10 mouse cellular contexts compared by ENCODE assay signal in genomic region chr2:167118046-167118445, GRCm38 (mm10). TPM values are rescaled to one million over a fixed set of nuclear protein-coding genes. Genes with fewer than 3 reads are reported as not detected.
DNase-seq lines count a peak whose midpoint lies in the region; ATAC-seq and TF ChIP-seq lines count a peak whose summit lies in the region.
"Had no signal": no experiment of that assay in that cellular context is flagged by ENCODE, and none has a peak within 500 bp of the region (broad histone marks: within the 10 kb centered on the region; RNA-seq: fewer than 3 reads in every experiment).

No protein-coding gene starts in this region.

- 0 out of 2 replicates have a peak overlapping the region, but pooled peaks have one; percentile 22 for H3K27ac ChIP-seq in heart, postnatal 0 days (ENCODE audit: low read depth)
- H3K27ac ChIP-seq in thymus, adult 2 months (ENCODE audit: control insufficient read depth, insufficient read depth, low read length): no peak overlapping the region
- H3K27ac ChIP-seq: forebrain, embryonic 12.5 days; limb, embryonic 13.5 days had no signal

- H3K4me2 ChIP-seq in heart, postnatal 0 days (ENCODE audit: low read depth, low read length): no peak overlapping the region
- H3K4me2 ChIP-seq: forebrain, embryonic 12.5 days; limb, embryonic 13.5 days had no signal

- peak; percentile 76 for ATAC-seq in heart, postnatal 0 days (ENCODE audit: insufficient read depth, low read depth)

- no peaks in the 10 kb centered on the region for H3K27me3 ChIP-seq in heart, postnatal 0 days (ENCODE audit: control insufficient read depth, insufficient read depth, low read length)
- H3K27me3 ChIP-seq in thymus, adult 2 months (ENCODE audit: control insufficient read depth, insufficient read depth, low read length): no peaks in the 10 kb centered on the region
- H3K27me3 ChIP-seq: forebrain, embryonic 12.5 days; limb, embryonic 13.5 days had no signal

- TF ChIP-seq CTCF in heart, postnatal 0 days (IDR thresholded peaks at IDR 0.05; ENCODE audit: low read depth): no peak
- TF ChIP-seq CTCF in thymus, adult 2 months (IDR thresholded peaks at IDR 0.05; ENCODE audit: borderline replicate concordance, control insufficient read depth, extremely low read depth, insufficient read depth, low read length, poor library complexity): no peak

- WGBS in heart, postnatal 0 days: 65% methylated on average over 10 of the region's 10 CpGs
- WGBS in thymus, adult 2 months: 87% methylated on average over 10 of the region's 10 CpGs

- DNase-seq in urinary bladder, adult 18-20 months (ENCODE audit: low spot score in 2 of 2): peak; percentile 54 to 77
- DNase-seq in urinary bladder, postnatal 10 days (ENCODE audit: low spot score): no peak
- DNase-seq in heart, postnatal 0 days (ENCODE audit: low spot score): no peak
- peak; percentile 34 to 66 for DNase-seq in kidney, postnatal 4 days
- DNase-seq in urinary bladder, postnatal 36 days (ENCODE audit: low spot score in 2 of 2): peak; percentile 72 to 81
- DNase-seq in thymus, adult 2 months: no peak
- no peak for DNase-seq in spleen, adult 18-20 months

- no peaks in the 10 kb centered on the region for H3K36me3 ChIP-seq in heart, postnatal 0 days (replicated peaks; ENCODE audit: control insufficient read depth, insufficient read depth, low read length)
- no peaks in the 10 kb centered on the region for H3K36me3 ChIP-seq in thymus, adult 2 months (ENCODE audit: control insufficient read depth, insufficient read depth, low read length)
- H3K36me3 ChIP-seq: forebrain, embryonic 12.5 days; limb, embryonic 13.5 days had no signal

- no peaks in the 10 kb centered on the region for H3K9me3 ChIP-seq in heart, postnatal 0 days (replicated peaks; ENCODE audit: control insufficient read depth, low read length)
- H3K9me3 ChIP-seq: forebrain, embryonic 12.5 days; limb, embryonic 13.5 days; megakaryocyte, embryonic 14.5 days had no signal

- no peak overlapping the region for H3K9ac ChIP-seq in heart, postnatal 0 days (replicated peaks; ENCODE audit: low read depth, low read length)
- H3K9ac ChIP-seq: forebrain, embryonic 12.5 days; limb, embryonic 13.5 days had no signal

- no peak for TF ChIP-seq POLR2A in thymus, adult 2 months (IDR thresholded peaks at IDR 0.05; ENCODE audit: control insufficient read depth, extremely low read depth, insufficient read depth, low read length, poor library complexity)

- 0 out of 2 replicates have a peak, but pooled peaks cover 4% of the 10 kb centered on the region for H3K4me1 ChIP-seq in heart, postnatal 0 days (ENCODE audit: control insufficient read depth, insufficient read depth)
- H3K4me1 ChIP-seq in thymus, adult 2 months (replicated peaks; ENCODE audit: control insufficient read depth, insufficient read depth, low read length): no peaks in the 10 kb centered on the region
- H3K4me1 ChIP-seq: megakaryocyte, embryonic 14.5 days had no signal

- TF ChIP-seq EP300 in heart, postnatal 0 days (IDR thresholded peaks at IDR 0.05; ENCODE audit: low read depth): peak; percentile 79; the same call in 1 of the 2 replicates

- no peak overlapping the region for H3K4me3 ChIP-seq in heart, postnatal 0 days (ENCODE audit: low read depth, low read length)
- H3K4me3 ChIP-seq in thymus, adult 2 months (ENCODE audit: control insufficient read depth, insufficient read depth, low read length): no peak overlapping the region
- H3K4me3 ChIP-seq: forebrain, embryonic 12.5 days; limb, embryonic 13.5 days; megakaryocyte, embryonic 14.5 days had no signal

RNA-seq across cellular contexts. Expression of gene Znfx1, which starts 55.2 kb away (rescaled TPM):
- 25.0 and 35.4 TPM in 2 replicates for total RNA-seq in heart, postnatal 0 days (2014; rRNA removed; ENCODE audit: low replicate concordance)
- 6.0 and 6.9 TPM in 2 replicates for polyA plus RNA-seq in heart, postnatal 0 days (2015; fragmentation: Nextera tagmentation; extraction: Ambion mirVana)
- 46.0 and 46.9 TPM in 2 replicates for polyA plus RNA-seq in thymus, adult 2 months (2012; rRNA removed)

Comparison
In these comparisons a context has a peak if more than half of its experiments do, and no peak if none do; other contexts are left out.
1. DNase-seq: peak in urinary bladder, adult 18-20 months (2 of 2), kidney, postnatal 4 days (2 of 2) and urinary bladder, postnatal 36 days (2 of 2); none in urinary bladder, postnatal 10 days (single experiment), heart, postnatal 0 days (single experiment), thymus, adult 2 months (single experiment) and spleen, adult 18-20 months (0 of 2).